8 mouse cellular contexts compared by ENCODE assay signal in the genomic region with DNA sequence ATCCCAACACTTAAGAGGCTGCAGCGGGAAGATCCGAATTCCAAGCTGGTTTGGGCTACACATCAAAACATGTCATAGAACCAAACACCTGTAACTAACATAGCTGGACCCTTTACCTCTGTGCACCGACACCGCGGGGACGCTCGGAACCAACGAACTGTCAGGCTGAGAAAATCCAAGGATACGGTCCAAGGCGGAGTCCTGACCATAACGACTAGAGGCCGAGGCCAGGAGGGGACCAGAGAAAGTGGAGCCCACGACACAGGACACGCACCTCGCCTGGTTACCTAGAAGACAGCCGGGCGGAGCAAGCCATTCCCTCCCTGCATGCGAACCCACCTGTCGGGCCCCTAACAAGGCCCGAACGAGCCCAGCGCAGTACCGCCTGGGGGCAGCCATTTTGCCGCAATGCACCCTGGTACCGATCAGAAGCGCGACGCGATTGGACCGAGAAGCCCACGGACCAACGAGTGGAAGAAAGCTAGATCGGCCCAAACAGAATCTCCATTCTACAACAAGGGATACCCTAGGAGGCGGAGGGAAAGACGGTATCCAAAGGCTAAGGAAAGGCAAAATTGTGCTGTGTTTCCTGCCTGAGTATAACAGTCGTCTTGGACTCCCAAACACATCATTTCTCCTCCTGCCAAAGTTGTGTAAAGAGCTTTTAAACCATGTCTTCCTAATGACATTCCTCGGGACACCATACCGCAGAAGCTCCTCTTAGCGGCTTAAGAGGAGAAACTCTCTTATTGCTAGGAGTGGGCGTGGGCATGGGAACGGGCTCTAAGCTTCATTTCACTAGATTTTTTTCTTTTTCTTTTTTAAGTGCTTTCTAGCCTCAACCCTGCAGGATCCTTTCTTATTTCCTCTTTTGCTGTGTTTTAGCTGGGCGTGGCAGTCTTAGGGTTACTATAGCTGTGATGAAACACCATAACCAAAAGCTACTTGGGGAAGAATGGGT. TPM values are rescaled to one million over a fixed set of nuclear protein-coding genes. Genes with fewer than 3 reads are reported as not detected.
DNase-seq lines count a peak whose midpoint lies in the region; ATAC-seq and TF ChIP-seq lines count a peak whose summit lies in the region.

A gene (minus strand): TSS at position 423 of the 961 bp plus-strand sequence.

- peaks cover 2% of the 10 kb centered on the region; the same call in 1 of the 2 replicates for H3K36me3 ChIP-seq in forebrain, embryonic 11.5 days (ENCODE audit: control insufficient read depth, insufficient read depth, low read length)
- H3K36me3 ChIP-seq in heart, embryonic 16.5 days (ENCODE audit: control insufficient read depth, insufficient read depth), result peaks cover 19% of the 10 kb centered on the region
- peaks cover 31% of the 10 kb centered on the region for H3K36me3 ChIP-seq in liver, embryonic 15.5 days (replicated peaks)
- H3K36me3 ChIP-seq in neural tube, embryonic 13.5 days, result peaks cover 27% of the 10 kb centered on the region
- 0 out of 2 replicates have a peak, but pooled peaks cover 1% of the 10 kb centered on the region for H3K36me3 ChIP-seq in testis, adult 2 months (ENCODE audit: control insufficient read depth, insufficient read depth, low read length)

- DNase-seq in CD8-positive naive resting alpha-beta T cell, adult 2 months (ENCODE audit: low read depth in 2 of 2, low spot score in 2 of 2), result peak; percentile 51 to 73
- peak; percentile 87 for DNase-seq in c-Kit-positive CD71-positive TER-119-negative erythroid progenitor cells, embryonic 14.5 days (ENCODE audit: low read depth)
- peak; percentile 90 for DNase-seq in forebrain, embryonic 11.5 days (ENCODE audit: low spot score)
- peak; percentile 89 to 92 for DNase-seq in kidney, postnatal 36 days

- no peaks in the 10 kb centered on the region for H3K9me3 ChIP-seq in forebrain, embryonic 11.5 days (ENCODE audit: control insufficient read depth, low read length)
- H3K9me3 ChIP-seq in heart, embryonic 16.5 days (replicated peaks; ENCODE audit: control insufficient read depth, low read length), result no peaks in the 10 kb centered on the region
- no peaks in the 10 kb centered on the region for H3K9me3 ChIP-seq in liver, embryonic 15.5 days (replicated peaks)
- no peaks in the 10 kb centered on the region for H3K9me3 ChIP-seq in neural tube, embryonic 13.5 days

- peak within 1 kb of the TSS; percentile 85 for H3K4me3 ChIP-seq in forebrain, embryonic 11.5 days (ENCODE audit: low read depth, low read length)
- peak within 1 kb of the TSS; percentile 89 for H3K4me3 ChIP-seq in heart, embryonic 16.5 days (ENCODE audit: low read length)
- H3K4me3 ChIP-seq in liver, embryonic 15.5 days (replicated peaks), result peak within 1 kb of the TSS; percentile 81
- peak within 1 kb of the TSS; percentile 80 for H3K4me3 ChIP-seq in neural tube, embryonic 13.5 days
- peak within 1 kb of the TSS; percentile 96 for H3K4me3 ChIP-seq in testis, adult 2 months (ENCODE audit: control insufficient read depth, low read depth, low read length)

- H3K4me2 ChIP-seq in forebrain, embryonic 11.5 days (ENCODE audit: low read depth, low read length, severe bottlenecking), result peak within 1 kb of the TSS; percentile 90
- H3K4me2 ChIP-seq in heart, embryonic 16.5 days (ENCODE audit: low read depth, low read length), result peak within 1 kb of the TSS; percentile 81
- H3K4me2 ChIP-seq in liver, embryonic 15.5 days, result peak within 1 kb of the TSS; percentile 87
- H3K4me2 ChIP-seq in neural tube, embryonic 13.5 days, result peak within 1 kb of the TSS; percentile 73

- no peak within 1 kb of the TSS for H3K27ac ChIP-seq in forebrain, embryonic 11.5 days (ENCODE audit: low read depth, low read length)
- peak within 1 kb of the TSS; percentile 79 for H3K27ac ChIP-seq in heart, embryonic 16.5 days (ENCODE audit: low read length)
- H3K27ac ChIP-seq in liver, embryonic 15.5 days (replicated peaks), result peak within 1 kb of the TSS; percentile 78
- H3K27ac ChIP-seq in neural tube, embryonic 13.5 days (replicated peaks), result peak within 1 kb of the TSS; percentile 82
- H3K27ac ChIP-seq in testis, adult 2 months (ENCODE audit: control insufficient read depth, insufficient read depth, low read depth, low read length), result peak within 1 kb of the TSS; percentile 84

- 1% methylated on average over 42 of the region's 42 CpGs for WGBS in forebrain, embryonic 11.5 days
- WGBS in heart, embryonic 16.5 days, result 2% methylated on average over 42 of the region's 42 CpGs
- under 1% methylated on average over 42 of the region's 42 CpGs for WGBS in liver, embryonic 15.5 days (ENCODE audit: insufficient replicate concordance)
- WGBS in neural tube, embryonic 13.5 days, result 2% methylated on average over 42 of the region's 42 CpGs

- TF ChIP-seq CTCF in testis, adult 2 months (IDR thresholded peaks at IDR 0.05; ENCODE audit: control insufficient read depth, insufficient read depth, insufficient replicate concordance, low read depth, low read length), result no peak

- peak; percentile 80 for ATAC-seq in forebrain, embryonic 11.5 days (replicated peaks; ENCODE audit: low FRiP score)
- ATAC-seq in heart, embryonic 16.5 days (replicated peaks; ENCODE audit: extremely low read depth, insufficient read depth, low FRiP score), result peak; percentile 91
- ATAC-seq in liver, embryonic 15.5 days (ENCODE audit: insufficient read depth), result peak; percentile 89
- peak; percentile 98 for ATAC-seq in neural tube, embryonic 13.5 days (ENCODE audit: low read depth)

- no peaks in the 10 kb centered on the region for H3K27me3 ChIP-seq in forebrain, embryonic 11.5 days (ENCODE audit: control insufficient read depth, insufficient read depth, low read length)
- no peaks in the 10 kb centered on the region for H3K27me3 ChIP-seq in heart, embryonic 16.5 days (ENCODE audit: control insufficient read depth, insufficient read depth, low read length)
- H3K27me3 ChIP-seq in liver, embryonic 15.5 days, result no peaks in the 10 kb centered on the region; the same call in 1 of the 2 replicates
- peaks cover 5% of the 10 kb centered on the region for H3K27me3 ChIP-seq in neural tube, embryonic 13.5 days
- no peaks in the 10 kb centered on the region for H3K27me3 ChIP-seq in testis, adult 2 months (ENCODE audit: control insufficient read depth, insufficient read depth, low read length)

- H3K4me1 ChIP-seq in forebrain, embryonic 11.5 days (replicated peaks; ENCODE audit: control insufficient read depth, insufficient read depth, low read length), result no peaks in the 10 kb centered on the region
- peaks cover 13% of the 10 kb centered on the region for H3K4me1 ChIP-seq in heart, embryonic 16.5 days (ENCODE audit: control insufficient read depth, insufficient read depth, low read length)
- peaks cover 45% of the 10 kb centered on the region for H3K4me1 ChIP-seq in liver, embryonic 15.5 days (replicated peaks)
- peaks cover 17% of the 10 kb centered on the region for H3K4me1 ChIP-seq in neural tube, embryonic 13.5 days (replicated peaks)
- H3K4me1 ChIP-seq in testis, adult 2 months (ENCODE audit: control insufficient read depth, insufficient read depth, low read length), result peaks cover 4% of the 10 kb centered on the region; the same call in 1 of the 2 replicates

- peak within 1 kb of the TSS; percentile 81 for H3K9ac ChIP-seq in forebrain, embryonic 11.5 days (ENCODE audit: low read length)
- peak within 1 kb of the TSS; percentile 91 for H3K9ac ChIP-seq in heart, embryonic 16.5 days (ENCODE audit: low read length)
- H3K9ac ChIP-seq in liver, embryonic 15.5 days, result peak within 1 kb of the TSS; percentile 82
- peak within 1 kb of the TSS; percentile 87 for H3K9ac ChIP-seq in neural tube, embryonic 13.5 days

- TF ChIP-seq POLR2A in testis, adult 2 months (IDR thresholded peaks at IDR 0.05; ENCODE audit: control insufficient read depth, low read depth, low read length), result peak; percentile 96

RNA-seq across cellular contexts. Expression of the gene that starts here (rescaled TPM):
- polyA plus RNA-seq in forebrain, embryonic 11.5 days (2014; fragmentation: Nextera tagmentation; extraction: Ambion mirVana), result 39.4 and 41.8 TPM in 2 replicates
- 27.6 TPM in 2 replicates for polyA plus RNA-seq in heart, embryonic 16.5 days (2015; fragmentation: Nextera tagmentation; extraction: Ambion mirVana)
- 13.8 and 13.9 TPM in 2 replicates for polyA plus RNA-seq in liver, embryonic 15.5 days (2015; fragmentation: Nextera tagmentation; extraction: Ambion mirVana)
- 29.8 and 31.3 TPM in 2 replicates for polyA plus RNA-seq in neural tube, embryonic 13.5 days (2015; fragmentation: Nextera tagmentation; extraction: Ambion mirVana)
- polyA plus RNA-seq in testis, adult 2 months (2012; rRNA removed), result 17.4 and 18.2 TPM in 2 replicates
